Mouse (Mus musculus): ENCODE results near the gene Unc119.

Gene Unc119

DNA sequence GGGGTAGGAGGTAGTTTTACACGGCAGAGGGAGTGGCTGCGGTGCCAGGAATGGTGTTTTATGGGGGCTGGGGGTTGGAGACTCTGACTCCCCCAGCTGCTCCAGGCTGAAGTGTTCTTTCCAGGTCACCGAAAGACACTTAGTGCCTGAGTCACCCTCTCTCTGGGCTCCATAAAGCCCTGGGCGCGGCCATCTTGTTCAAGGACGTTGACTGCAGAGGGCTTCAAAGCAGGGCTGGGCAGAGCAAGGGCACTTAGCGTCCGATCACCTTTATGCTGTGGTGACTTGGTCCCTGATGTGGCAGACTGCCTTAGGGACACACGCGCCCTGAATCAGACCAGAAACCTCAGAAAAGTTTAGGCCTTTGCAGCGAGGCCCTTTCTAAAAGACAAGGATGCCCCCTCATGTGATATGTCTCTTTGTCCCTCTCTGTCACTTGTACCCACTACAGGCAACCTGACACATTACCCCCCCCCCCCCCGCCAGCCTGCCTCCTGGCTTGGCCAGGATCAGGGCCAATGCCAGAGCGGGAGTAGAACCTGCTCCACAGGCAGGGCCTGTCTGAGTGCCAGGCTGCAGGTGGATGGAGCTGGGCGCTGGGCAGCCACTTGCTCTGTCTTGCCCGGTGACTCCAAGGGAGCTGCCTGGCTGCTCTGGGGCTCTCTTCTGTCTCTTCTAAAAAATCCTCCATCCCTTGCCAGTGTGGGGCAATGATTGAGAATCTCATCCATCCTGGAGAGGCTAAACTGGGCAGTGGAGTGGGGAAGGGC is 24.4 kb downstream of the Unc119 start:
- no peak for DNase-seq (ENCODE audit: extremely low read depth, insufficient read length, low spot score)

DNA sequence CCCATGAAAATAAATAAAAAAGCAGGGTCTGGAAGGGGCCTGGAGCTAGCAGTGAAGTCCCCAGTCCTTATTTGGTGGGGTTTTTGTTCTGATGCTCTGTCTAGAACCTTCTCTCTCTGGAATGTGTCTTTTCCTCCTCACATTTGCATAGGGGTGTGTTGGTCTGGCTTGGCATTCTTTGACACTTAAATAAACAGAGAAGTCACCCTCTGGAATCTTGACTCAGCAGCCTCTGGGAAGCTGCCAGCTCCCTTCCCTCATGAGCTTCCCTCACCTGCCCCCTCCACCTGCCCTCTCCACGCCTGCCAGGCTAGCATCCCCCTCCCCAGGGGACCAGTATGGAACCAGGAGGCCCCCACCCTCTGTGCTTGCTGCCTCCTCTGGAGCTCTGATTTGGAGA is 27.1 kb downstream of the Unc119 start:
- peak; percentile 85 for DNase-seq (ENCODE audit: extremely low read depth, insufficient read length, low spot score)

DNA sequence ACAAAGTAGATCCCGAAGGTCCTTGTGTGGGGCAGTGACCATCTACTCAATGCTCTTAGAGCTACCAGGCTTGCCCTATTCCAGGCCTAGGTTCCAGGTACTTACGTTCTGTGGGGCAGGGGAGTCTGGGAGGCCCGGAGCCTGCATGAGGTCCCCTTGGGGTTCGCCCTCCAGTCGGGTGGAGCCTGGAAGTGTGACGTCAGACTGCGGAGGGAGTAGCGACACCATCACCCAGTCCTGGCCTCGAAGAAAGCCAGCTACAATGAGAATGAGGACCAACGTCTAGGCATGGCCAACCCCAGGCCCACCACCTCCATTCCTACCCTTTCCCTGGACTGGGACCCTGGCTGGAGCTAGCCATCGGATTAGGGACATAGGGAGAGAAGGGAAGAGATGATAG is 28.4 kb downstream of the Unc119 start:
- no peak for DNase-seq (ENCODE audit: extremely low read depth, insufficient read length, low spot score)

DNA sequence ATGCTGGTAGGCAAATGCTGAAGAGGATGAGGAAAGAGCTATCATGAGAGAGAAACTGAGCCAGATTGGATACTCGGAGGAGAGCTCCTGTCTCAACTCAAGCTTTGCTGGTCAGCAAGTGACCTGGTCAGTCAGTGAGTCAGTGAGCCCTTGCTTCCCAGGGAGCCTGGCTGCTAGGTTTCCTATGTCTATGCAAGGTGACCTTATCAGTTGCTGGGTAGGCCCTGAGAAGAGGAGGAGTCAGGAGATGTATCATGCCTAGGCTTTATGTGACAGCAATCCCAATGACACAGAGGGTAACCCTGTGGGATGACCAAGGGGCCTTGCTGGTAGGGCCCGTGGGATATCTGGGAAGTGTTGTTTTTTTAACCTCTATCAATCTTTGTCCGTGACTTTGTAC is 28.9 kb downstream of the Unc119 start:
- no peak for DNase-seq (ENCODE audit: extremely low read depth, insufficient read length, low spot score)

DNA sequence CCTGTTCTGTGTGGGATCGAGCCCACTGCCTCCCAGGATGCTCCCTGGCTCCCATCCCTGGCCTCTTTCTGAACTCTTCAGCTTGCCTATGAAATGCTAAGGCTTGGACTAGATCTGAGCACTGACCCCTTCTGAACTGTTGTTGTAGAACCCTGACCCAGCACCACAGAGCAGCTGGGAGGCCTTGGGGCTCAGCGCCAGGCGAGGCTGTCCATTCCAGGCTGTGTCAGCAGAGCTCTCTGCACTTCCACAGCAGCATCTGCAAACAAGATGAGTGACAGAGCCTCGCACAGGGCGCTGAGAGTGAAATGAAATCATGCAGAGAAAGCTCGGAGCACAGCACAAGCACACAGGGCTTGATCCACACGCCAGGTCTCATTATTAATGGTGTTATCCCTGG is 29.3 kb downstream of the Unc119 start:
- no peak for DNase-seq (ENCODE audit: extremely low read depth, insufficient read length, low spot score)

DNA sequence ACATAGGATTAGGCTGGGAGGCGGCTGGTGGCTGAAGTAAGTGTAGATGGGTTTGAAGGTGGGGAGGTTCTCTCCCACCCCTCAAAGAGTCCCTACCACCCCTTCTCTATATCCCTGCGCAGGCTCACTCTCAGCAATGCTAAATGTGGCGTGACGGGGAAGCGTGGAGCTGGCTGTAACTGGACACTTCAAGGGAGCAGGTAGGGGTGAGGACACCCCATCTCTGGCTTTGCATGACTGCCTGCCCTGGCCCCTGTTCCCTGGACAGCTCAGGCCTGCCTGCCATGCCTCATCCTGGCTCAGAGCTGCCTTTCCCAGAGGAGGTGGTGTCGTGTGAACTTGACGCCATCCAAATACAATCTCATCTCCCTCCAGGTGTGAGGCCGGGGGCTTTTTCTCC is 30.9 kb downstream of the Unc119 start:
- no peak for DNase-seq (ENCODE audit: extremely low read depth, insufficient read length, low spot score)

DNA sequence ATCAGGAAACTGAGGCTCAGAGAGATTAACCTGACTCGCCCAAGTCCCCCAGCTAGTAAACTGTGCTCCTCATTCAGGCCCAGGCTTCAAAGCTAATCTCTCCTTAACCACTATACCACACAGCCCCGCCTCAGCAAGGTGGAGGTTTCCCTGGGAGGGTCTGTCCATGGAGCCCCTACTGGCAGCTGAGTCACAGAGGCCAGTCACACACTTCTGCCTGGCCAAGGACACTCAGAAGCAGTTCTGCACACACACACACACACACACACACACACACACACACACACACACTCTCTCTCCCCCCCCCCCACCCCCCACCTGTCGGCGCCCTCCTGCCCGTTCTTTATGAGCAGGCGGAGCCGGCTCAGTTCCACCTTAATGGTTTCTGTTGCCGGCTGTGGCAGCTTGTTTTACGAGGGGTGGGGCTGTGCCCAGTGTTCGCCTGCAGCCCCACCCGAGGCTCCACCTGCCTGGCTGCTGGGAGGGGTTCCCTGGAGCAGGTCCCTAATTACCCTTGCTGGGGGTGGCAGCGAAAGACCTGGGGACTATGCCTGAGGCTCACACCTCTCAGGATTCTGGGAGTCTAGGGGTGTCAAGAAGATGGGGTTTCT is 34.4 kb downstream of the Unc119 start:
- DNase-seq (ENCODE audit: extremely low read depth, insufficient read length, low spot score): no peak

DNA sequence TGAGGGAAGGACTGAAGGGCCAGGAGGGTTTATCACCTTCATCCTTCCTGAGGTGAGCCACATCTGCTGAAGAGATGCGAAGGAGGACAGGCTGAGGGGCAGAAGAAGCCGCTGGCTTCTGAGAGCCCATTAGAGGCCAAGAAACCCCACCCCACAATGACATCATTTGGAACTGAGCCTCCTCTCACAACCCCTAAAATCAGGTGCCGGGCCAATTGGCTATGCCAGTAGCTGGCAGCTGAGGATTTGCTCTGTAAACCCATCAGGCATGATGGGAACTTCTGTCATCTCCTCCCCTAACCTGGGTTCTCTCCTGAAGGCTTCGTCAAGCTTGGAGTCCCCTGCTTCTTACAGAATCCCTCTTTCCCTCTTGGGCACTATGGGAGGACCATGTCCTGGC is 37.1 kb downstream of the Unc119 start:
- DNase-seq (ENCODE audit: extremely low read depth, insufficient read length, low spot score): no peak

DNA sequence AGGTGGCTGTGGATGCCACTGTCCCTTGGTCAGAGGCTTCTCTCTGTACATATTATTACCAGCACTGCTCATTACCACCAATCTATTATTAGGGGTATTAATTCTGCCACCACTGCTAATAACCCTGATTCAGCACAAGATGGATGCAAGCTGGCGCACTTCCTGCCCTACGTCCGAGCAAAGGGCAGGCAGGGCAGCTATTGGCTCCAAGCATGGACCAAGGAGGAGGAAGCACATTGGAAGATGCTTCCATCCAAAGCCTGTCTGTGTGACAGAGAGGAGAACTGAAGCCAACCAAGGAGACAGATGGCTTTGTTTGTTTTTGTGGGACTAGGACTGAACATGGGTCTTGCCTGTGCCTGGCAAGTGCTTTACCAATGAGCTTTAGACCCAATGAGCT is 37.7 kb downstream of the Unc119 start:
- DNase-seq (ENCODE audit: extremely low read depth, insufficient read length, low spot score): no peak

DNA sequence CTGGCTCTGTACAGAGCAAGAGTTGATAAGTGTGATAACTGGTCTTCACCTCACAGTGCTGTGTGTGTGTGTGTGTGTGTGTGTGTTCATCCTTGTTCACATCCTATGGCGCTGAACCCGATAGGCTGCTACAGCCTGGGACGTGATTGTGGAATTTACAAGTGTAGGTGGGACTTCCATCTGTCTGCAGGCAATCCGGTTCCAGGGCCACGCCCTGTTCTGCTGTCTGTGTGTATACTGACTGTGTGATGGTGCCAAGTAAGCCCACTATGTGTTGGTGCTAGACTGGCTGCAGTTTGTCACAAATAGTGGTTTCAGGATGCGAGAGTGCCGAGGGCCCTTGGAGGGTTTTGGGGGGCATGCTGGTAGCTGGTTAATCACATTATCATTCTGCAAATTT is 39.0 kb downstream of the Unc119 start:
- no peak for DNase-seq (ENCODE audit: extremely low read depth, insufficient read length, low spot score)

DNA sequence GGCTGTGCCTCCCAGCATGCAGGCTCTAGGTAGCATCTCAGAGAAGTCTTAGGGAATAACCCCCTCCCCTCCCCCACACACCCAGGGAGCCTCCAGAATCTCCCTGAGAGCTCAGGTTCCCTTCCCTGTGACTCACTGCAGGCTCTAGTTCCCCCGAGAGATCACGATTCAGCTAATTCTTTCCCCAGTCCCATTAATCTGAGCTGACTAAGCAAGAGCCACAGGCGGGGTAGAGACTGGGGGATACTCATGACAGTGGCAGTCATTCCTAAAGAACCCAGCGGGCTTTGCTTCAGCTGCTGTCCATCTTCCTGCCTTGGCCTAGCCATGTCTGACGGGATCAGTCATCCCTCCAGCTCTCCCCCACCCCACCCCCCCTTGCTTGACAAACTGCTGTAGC is 39.4 kb downstream of the Unc119 start:
- DNase-seq (ENCODE audit: extremely low read depth, insufficient read length, low spot score): peak; percentile 65

DNA sequence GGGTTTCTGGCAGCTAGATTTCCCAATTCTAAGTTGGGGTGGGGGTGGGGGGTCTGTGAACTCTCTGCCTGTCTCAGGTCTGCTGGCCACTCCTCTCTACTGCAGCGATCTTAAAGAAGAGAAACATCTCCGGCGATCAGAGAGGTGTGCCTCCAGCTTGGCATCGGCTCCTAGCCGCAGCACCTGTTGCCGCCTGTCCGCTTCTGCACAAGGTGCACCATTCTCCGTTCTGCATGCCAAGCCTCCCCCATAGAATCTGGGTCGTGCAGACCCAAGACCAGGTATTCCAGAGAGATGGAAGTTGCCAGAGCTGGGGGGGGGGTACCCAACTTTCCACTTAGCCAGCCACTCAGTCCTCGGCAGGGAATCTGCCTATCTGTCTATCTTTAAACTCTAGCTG is 42.5 kb downstream of the Unc119 start:
- DNase-seq (ENCODE audit: extremely low read depth, insufficient read length, low spot score): no peak

DNA sequence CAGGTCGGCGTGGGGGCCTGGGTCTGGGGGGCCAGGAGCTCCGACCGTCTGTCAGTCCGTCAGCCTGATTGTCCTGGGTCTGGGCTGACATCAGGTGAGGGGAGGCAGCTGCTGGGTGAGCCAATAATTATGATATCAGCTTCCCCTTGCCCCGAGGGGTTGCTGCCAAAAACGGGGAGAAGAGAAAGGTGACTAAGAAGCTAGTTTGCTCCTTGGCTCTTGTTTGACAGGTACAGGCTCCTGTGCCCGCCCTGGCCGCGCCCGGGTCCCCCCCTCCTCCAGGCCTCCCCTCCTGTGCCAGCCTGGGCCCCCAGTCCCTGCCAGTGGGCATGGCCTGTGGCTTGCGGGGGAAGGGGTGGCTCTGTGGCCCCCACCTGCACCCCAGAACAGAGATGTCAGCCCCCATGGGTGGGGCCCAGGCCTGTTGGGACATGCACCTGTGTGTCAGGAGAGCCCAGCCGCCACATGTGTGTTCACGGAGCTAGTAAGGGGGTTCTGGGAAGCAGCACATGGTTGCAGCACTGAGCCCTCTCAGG is 43.3 kb downstream of the Unc119 start, which contains the start of gene Foxn1:
Gene Foxn1, minus strand, starts transcription at position 51 of the 536 bp plus-strand sequence.
- no peak for DNase-seq (ENCODE audit: extremely low read depth, insufficient read length, low spot score)

DNA sequence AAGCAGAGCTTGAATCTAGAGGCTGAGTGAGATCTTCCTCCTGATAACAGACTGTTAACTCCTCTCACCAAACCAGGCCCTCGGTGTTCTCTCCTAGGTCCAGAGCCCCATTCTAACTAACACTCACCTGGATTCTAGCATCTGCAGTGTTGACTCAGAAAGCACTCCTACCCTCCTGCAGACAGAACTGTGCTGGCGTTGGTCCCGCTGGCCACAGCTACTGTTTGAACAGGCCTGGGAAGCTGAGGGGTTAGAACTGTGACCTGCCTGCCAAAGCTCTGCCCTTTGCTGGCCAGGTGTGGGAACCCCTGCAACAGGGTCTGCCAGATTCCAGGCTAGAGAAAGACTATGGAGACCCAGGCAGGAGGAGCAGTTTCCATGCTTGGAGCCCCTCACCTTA is 49.4 kb downstream of the Unc119 start:
- no peak for DNase-seq (ENCODE audit: extremely low read depth, insufficient read length, low spot score)

DNA sequence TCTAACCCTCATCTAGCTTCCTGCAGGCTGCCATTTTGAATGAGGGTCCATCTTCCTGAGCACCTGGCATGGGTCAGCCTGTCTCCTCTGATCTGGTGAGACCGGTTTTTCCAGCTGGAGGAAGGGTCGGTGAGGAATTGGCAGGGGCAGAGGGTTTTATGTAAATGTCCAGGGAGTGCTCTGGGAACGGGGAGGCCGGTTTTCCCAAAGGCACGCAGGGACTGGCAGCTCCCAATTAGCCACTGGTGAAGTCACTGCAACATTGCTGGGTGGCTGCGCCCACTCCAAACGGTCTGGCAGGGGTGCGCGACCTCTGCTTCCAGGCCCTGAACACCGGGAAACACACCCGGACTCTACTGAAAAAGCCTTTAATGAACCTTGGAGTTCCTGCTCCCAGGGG is 53.7 kb downstream of the Unc119 start:
- no peak for DNase-seq (ENCODE audit: extremely low read depth, insufficient read length, low spot score)

DNA sequence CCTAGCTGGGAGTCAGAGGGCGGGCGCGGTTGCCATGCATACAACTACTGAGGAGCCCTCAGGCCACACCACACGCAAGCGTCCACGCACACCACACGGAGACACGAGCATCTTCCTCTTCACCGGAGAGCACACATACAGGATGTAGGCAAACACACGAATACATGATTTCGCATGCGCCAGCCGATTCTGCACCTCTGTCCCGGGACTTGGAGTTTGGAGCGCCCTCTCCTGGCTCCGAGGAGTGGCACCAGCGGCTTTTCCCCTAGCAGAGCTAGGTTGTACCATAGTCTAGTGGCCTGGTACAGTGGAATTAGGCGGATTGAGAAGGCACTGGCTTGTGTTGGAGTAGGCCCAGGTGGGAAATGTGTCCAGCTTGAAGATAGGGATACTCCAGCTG is 54.1 kb downstream of the Unc119 start:
- peak; percentile 57 for DNase-seq (ENCODE audit: extremely low read depth, insufficient read length, low spot score)

DNA sequence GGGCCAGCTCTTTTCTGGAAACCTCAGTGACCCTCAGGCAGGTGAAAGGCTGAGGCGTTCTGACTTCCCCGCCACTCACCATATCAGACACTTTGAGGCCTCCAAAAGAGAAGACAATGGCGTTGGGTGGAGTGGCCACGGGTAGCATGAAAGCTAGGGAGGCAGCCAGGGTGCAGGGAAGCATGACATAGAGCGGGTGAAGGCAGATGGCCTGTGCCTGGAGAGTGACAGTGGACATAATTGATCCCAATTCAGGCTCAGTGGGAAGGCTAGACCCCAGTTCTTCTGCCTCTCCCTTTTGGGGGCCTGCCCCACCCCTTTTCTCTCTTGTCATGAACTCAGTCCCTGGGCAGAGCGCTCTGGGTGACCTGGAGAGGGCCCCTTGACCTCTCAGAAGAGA is 54.9 kb downstream of the Unc119 start:
- no peak for DNase-seq (ENCODE audit: extremely low read depth, insufficient read length, low spot score)
